Mouse (Mus musculus): Measurements from ENCODE around the gene Tial1. TPM values are rescaled to one million over a fixed set of nuclear protein-coding genes. Genes with fewer than 3 reads are reported as not detected.

The Tial1 gene
- total and polyA plus RNA-seq, 2 experiments: 18.7 to 32.1 TPM

- Histone ChIP-seq H3K4me1 (ENCODE audit: control insufficient read depth, insufficient read depth, low read length) (no peaks in the 10 kb centered on the region; the same call in 1 of the 2 replicates), H3K27ac (replicated peaks; ENCODE audit: insufficient read depth, low read depth, low read length) (peak overlapping the region; percentile 43), H3K36me3 (ENCODE audit: control insufficient read depth, insufficient read depth, low read length) (no peaks in the 10 kb centered on the region), H3K4me3 (ENCODE audit: insufficient read depth, low read depth, low read length) (no peak overlapping the region), H3K9ac (ENCODE audit: low read depth, low read length) (no peak overlapping the region), H3K27me3 (ENCODE audit: control insufficient read depth, insufficient read depth, low read length) (no peaks in the 10 kb centered on the region), H3K79me2 (ENCODE audit: control insufficient read depth, insufficient read depth, low read length) (no peaks in the 10 kb centered on the region)
- DNase-seq (ENCODE audit: extremely low read depth, low read depth, low spot score): no peak
- WGBS: 61% methylated on average over 5 of the region's 5 CpGs
- TF ChIP-seq POLR2A (IDR thresholded peaks at IDR 0.05; ENCODE audit: extremely low read depth, insufficient read depth, low read length) (no peak), CTCF (IDR thresholded peaks at IDR 0.05; ENCODE audit: low read depth, low read length) (no peak)
Observed at GRCm38 (mm10) chr7:128392972-128393314, 68.6 kb downstream of the Tial1 start.

- Histone ChIP-seq H3K27ac (replicated peaks; ENCODE audit: insufficient read depth, low read depth, low read length) (peak overlapping the region; percentile 61), H3K4me1 (ENCODE audit: control insufficient read depth, insufficient read depth, low read length) (no peaks in the 10 kb centered on the region; the same call in 1 of the 2 replicates), H3K9ac (ENCODE audit: low read depth, low read length) (no peak overlapping the region; the same call in 1 of the 2 replicates), H3K36me3 (ENCODE audit: control insufficient read depth, insufficient read depth, low read length) (no peaks in the 10 kb centered on the region), H3K4me3 (ENCODE audit: insufficient read depth, low read depth, low read length) (no peak overlapping the region), H3K79me2 (ENCODE audit: control insufficient read depth, insufficient read depth, low read length) (no peaks in the 10 kb centered on the region), H3K27me3 (ENCODE audit: control insufficient read depth, insufficient read depth, low read length) (no peaks in the 10 kb centered on the region)
- 69% methylated on average over 18 of the region's 18 CpGs for WGBS
- DNase-seq (ENCODE audit: extremely low read depth, low read depth, low spot score): peak; percentile 31
- TF ChIP-seq POLR2A (IDR thresholded peaks at IDR 0.05; ENCODE audit: extremely low read depth, insufficient read depth, low read length) (no peak), CTCF (IDR thresholded peaks at IDR 0.05; ENCODE audit: low read depth, low read length) (no peak)
Observed at GRCm38 (mm10) chr7:128392071-128392971, 69.2 kb downstream of the Tial1 start.

- H3K4me1 ChIP-seq (ENCODE audit: control insufficient read depth, insufficient read depth, low read length): no peaks in the 10 kb centered on the region; the same call in 1 of the 2 replicates
- no peak for DNase-seq (ENCODE audit: extremely low read depth, low read depth, low spot score)
- peak overlapping the region; percentile 61 for H3K27ac ChIP-seq (replicated peaks; ENCODE audit: insufficient read depth, low read depth, low read length)
- H3K79me2 ChIP-seq (ENCODE audit: control insufficient read depth, insufficient read depth, low read length): no peaks in the 10 kb centered on the region
- 69% methylated on average over 12 of the region's 12 CpGs for WGBS
- no peak overlapping the region for H3K4me3 ChIP-seq (ENCODE audit: insufficient read depth, low read depth, low read length)
- H3K36me3 ChIP-seq (ENCODE audit: control insufficient read depth, insufficient read depth, low read length): no peaks in the 10 kb centered on the region
- H3K9ac ChIP-seq (ENCODE audit: low read depth, low read length): no peak overlapping the region
- TF ChIP-seq CTCF (IDR thresholded peaks at IDR 0.05; ENCODE audit: low read depth, low read length): no peak
- TF ChIP-seq POLR2A (IDR thresholded peaks at IDR 0.05; ENCODE audit: extremely low read depth, insufficient read depth, low read length): no peak
- H3K27me3 ChIP-seq (ENCODE audit: control insufficient read depth, insufficient read depth, low read length): no peaks in the 10 kb centered on the region
Observed at GRCm38 (mm10) chr7:128391267-128392057, 70.1 kb downstream of the Tial1 start.

Other genes with a start within 250 kb of the Tial1 start
- 2.1 and 3.2 TPM in 2 replicates for gene Armc5, start 224.4 kb downstream of the Tial1 start, total RNA-seq (2014; rRNA removed)
- 11.3 and 12.7 TPM in 2 replicates for gene Armc5, start 224.4 kb downstream of the Tial1 start, polyA plus RNA-seq (2012; rRNA removed)
- gene 9130023H24Rik, start 223.7 kb downstream of the Tial1 start, total RNA-seq (2014; rRNA removed): 1.8 and 2.4 TPM in 2 replicates
- gene 9130023H24Rik, start 223.7 kb downstream of the Tial1 start, polyA plus RNA-seq (2012; rRNA removed): 0.91 and 1.4 TPM in 2 replicates
- gene Tgfb1i1, start 214.9 kb downstream of the Tial1 start, total RNA-seq (2014; rRNA removed): 0.65 and 1.1 TPM in 2 replicates
- gene Tgfb1i1, start 214.9 kb downstream of the Tial1 start, polyA plus RNA-seq (2012; rRNA removed): 1.6 and 2.0 TPM in 2 replicates
- gene Slc5a2, start 196.1 kb downstream of the Tial1 start, total RNA-seq (2014; rRNA removed): 0.07 TPM in 1 of 2 replicates, not detected in the other
- gene Slc5a2, start 196.1 kb downstream of the Tial1 start, polyA plus RNA-seq (2012; rRNA removed): not detected in 2 replicates
- 15.2 and 19.2 TPM in 2 replicates for gene BC017158, start 163.5 kb downstream of the Tial1 start, total RNA-seq (2014; rRNA removed)
- 19.3 and 25.2 TPM in 2 replicates for gene BC017158, start 163.5 kb downstream of the Tial1 start, polyA plus RNA-seq (2012; rRNA removed)
- 2.6 and 3.4 TPM in 2 replicates for gene Rgs10, start 43.0 kb downstream of the Tial1 start, total RNA-seq (2014; rRNA removed)
- gene Rgs10, start 43.0 kb downstream of the Tial1 start, polyA plus RNA-seq (2012; rRNA removed): 0.81 and 1.5 TPM in 2 replicates
- 3.4 and 4.7 TPM in 2 replicates for gene Bag3, start 61.9 kb upstream of the Tial1 start, total RNA-seq (2014; rRNA removed)
- gene Bag3, start 61.9 kb upstream of the Tial1 start, polyA plus RNA-seq (2012; rRNA removed): 25.8 and 30.3 TPM in 2 replicates
- gene Inpp5f, start 149.6 kb upstream of the Tial1 start, total RNA-seq (2014; rRNA removed): 13.1 and 16.0 TPM in 2 replicates
- 5.2 and 5.5 TPM in 2 replicates for gene Inpp5f, start 149.6 kb upstream of the Tial1 start, polyA plus RNA-seq (2012; rRNA removed)

All from liver, adult 2 months (tissue).